Mouse (Mus musculus) adipocyte (in vitro differentiated cells): ENCODE results near the gene Atp2b1.
A peak's percentile ranks its signal among the peaks of the same experiment; 100 is the strongest.

ENCODE experiments used
- DNase-seq: peaks from one replicate; pipeline ENCODE4 v3.0.0-alpha.2; 2016; ENCODE audit warnings: low spot score

Atp2b1 gene

DNA sequence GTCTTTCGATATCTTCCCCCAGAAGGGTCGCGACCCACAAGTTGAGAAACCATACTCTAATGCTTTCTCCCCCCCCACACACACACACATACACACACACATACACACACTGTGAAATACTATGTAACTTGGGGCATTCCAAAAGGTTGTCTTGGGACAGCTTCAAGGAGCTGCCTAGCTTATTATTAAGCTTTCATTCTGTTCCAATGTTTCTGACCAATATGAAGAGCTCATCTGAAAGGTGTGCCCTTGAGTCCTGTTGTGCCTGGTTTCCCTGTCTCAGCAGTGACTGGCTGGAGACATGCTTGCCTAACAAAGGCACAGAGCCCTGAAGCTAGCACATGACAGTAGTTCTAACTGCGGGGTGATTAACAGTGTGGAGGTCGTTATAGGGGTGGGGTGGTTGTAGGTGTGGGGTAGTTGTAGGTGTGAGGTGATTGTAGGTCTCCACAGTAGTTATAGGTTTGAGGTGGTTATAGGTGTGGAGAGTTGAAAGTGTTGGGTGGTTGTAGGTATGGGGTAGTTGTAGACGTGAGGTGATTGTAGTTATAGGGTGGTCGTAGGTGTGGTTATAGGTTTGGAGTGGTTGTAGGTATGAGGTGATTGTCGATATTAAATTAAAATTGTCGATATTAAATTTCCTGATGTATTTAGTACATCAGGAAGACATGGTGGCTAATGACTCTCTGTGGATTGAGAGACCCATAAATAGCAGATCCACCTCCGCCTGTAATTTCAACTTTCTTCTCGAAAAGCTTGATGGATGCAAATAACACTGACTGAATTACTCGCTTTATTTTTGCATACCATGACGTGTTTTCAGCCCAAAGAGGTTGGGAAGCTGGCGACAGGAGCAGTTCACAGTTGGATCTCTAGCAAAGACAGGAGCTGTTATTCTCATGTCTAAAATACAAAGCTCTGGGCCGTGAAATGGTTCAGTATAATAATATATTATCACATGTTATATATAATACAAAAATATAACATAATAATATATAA lies 119.9 kb downstream of the Atp2b1 start:
- no peak for DNase-seq

- DNase-seq: no peak
These were observed 123.2 kb downstream of the Atp2b1 start for GRCm38 (mm10) chr10:99037185-99038065.

DNA sequence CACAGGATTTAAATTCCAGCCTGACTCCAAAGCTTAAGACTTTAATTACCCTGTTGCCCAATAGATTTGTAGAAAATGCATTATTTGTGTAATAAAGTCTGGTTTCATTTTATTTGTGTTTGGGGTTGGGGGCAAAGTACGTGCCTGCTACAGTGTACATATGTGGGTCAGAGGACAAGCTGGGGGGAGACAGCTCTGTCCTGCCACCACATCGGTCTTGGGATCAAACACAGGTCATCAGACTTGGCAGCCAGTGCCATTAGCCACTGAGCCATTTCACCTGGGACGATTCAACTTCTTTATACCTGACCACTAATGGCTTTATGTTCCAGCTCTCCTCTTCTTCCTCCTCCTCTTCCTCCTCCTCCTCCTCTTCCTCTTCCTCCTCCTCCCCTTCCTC lies 124.7 kb downstream of the Atp2b1 start:
- no peak for DNase-seq

- no peak for DNase-seq
These were observed 126.0 kb downstream of the Atp2b1 start for GRCm38 (mm10) chr10:99040171-99040570.

GRCm38 (mm10) chr10:99046756-99047550 lies 132.7 kb downstream of the Atp2b1 start:
- no peak for DNase-seq

DNA sequence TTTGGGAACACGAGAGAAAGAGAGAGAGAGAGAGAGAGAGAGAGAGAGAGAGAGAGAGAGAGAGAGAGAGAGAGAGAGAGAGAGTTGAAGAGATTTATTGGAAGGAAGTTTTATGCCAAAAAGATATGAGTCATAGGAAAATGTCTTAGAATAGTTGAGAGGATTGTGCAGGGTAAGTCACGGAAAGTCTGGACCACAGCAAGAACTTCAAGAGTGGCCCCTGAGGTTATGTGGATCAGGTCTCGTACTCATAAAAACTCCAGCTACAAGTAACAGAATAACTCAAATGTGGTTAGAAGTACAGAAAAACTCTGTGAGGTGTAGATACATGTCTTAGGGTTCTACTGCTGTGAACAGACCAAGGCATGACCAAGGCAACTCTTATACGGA lies 133.3 kb downstream of the Atp2b1 start:
- DNase-seq: no peak

DNA sequence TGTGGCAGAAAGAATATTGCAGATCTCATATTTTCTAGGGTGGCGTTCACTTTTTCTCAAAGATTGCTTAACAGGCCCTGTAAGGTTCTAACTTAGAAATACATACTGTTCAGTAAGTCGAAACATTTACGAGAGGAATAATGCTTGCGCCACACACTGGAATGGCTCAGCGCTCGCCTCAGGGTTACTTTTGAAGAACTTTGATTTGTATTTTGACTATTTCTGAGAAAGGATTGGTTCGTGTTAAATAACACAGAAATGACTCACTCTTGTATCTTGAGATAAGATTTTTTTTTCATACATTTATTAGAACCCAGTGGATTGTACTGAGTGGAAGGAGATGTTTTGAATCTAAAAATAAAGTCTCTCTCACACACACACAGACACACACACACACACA lies 135.9 kb downstream of the Atp2b1 start:
- DNase-seq: peak; percentile 22

- no peak for DNase-seq
These were observed 138.9 kb downstream of the Atp2b1 start for GRCm38 (mm10) chr10:99053111-99053510.

DNA sequence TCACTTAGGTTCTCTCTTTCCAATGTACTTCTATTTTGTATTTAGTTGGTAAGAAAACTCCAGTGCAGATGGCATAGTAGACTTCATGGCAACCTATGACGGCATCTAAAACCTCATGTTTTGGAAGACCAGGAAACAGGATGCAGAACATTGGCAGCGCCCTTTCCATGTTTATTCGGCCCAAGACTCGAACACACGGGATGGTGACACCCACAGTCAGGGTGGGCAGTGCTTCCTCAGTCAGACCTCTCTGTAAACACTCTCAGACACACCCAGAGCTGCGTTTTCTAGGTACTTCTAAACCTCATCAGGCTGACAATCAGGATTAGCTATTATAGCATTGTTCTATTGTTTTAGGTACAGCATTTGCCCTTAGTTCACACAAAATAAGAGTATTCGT lies 146.4 kb downstream of the Atp2b1 start:
- no peak for DNase-seq

DNA sequence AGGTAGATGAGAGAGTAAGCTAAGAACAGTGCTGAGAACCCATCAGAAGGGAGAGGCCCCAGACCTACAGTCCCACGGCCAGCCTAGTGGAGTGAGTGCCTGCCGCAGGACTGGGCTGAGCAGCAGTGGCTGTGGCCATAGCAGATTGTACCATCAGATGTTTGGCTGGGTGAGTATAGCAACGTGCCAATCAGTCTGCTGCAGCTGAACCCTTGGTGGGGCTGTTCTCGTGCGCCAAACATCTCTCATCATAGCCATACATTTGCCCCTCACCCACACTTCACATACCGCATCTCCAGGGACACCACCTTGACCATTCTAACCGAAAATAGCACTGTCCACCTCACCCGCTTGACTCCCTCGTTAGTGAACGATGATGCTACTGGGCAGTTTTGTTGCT lies 147.2 kb downstream of the Atp2b1 start:
- DNase-seq: no peak

DNA sequence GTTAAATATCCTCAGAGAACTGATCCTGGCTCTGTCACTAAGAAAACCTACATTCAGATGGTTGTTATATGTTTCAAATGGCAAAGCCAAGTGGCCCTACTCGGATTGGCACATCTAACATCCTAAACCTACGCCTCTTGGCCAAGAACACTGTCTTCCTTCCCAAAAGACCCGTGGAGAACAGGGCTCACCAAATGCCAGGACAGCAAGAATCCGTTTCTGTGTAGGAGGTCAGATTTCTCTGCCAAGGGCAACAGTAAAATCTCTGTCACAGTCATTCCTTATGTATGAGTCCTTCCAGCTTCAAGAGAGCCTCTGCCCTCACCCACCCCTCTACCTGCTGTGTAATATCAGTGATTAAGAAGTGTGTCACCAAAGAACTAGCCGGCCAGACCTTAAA lies 148.3 kb downstream of the Atp2b1 start:
- peak; percentile 73 for DNase-seq
